Mouse (Mus musculus) monocyte, adult 5-6 weeks (primary cell): ENCODE results near the gene Gnb3. TPM values are rescaled to one million over a fixed set of nuclear protein-coding genes. Genes with fewer than 3 reads are reported as not detected.
"Not testable (repeated sequence)": the region's sequence is repeated elsewhere in the genome, so short reads cannot be mapped to it uniquely, and the experiment has no call there.

ENCODE experiments used
- ATAC-seq: fragments of 153-309, 156-312 bp; replicated peaks from 2 replicates; pipeline ENCODE4 v1.8.0; 2017; ENCODE audit warnings: mild to moderate bottlenecking; ENCODE audit not compliant: low TSS enrichment, insufficient number of reproducible peaks, severe bottlenecking, poor library complexity, low FRiP score
- total RNA-seq: library from RNA; stranded (forward); fragments of 200-1000, 200-491, 200-594 nt; gene quantifications from 3 replicates; pipeline ENCODE4 v1.2.3, GENCODE M21; 2017

The Gnb3 gene
- total RNA-seq, 1 experiment from 2014 or later = not detected

- no peak for ATAC-seq
Measured at GRCm38 (mm10) chr6:124807986-124808357, 32.1 kb downstream of the Gnb3 start.

DNA sequence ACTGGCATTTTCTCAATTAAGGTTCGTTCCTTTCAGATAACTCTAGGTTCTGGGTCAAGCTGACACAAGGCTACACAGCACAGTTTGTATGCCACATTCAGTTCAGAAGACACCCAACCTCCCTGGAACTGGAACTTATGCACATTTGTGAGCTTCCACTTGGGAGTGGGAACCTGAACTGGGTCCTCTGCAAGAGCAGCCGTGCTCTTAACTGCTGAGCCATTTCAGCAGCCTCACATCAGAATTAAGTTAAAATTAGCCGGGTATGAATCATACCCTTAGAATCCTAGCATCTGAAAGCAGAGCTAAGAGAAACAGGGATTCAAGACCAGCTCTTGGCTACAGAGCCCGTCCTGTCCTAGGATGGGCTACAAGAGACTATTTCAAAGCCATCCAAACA is 32.7 kb downstream of the Gnb3 start:
- no peak for ATAC-seq

- ATAC-seq = no peak
Measured at GRCm38 (mm10) chr6:124806446-124807140, 33.5 kb downstream of the Gnb3 start.

- peak; percentile 83 for ATAC-seq
Measured at GRCm38 (mm10) chr6:124805341-124806321, 34.4 kb downstream of the Gnb3 start.

DNA sequence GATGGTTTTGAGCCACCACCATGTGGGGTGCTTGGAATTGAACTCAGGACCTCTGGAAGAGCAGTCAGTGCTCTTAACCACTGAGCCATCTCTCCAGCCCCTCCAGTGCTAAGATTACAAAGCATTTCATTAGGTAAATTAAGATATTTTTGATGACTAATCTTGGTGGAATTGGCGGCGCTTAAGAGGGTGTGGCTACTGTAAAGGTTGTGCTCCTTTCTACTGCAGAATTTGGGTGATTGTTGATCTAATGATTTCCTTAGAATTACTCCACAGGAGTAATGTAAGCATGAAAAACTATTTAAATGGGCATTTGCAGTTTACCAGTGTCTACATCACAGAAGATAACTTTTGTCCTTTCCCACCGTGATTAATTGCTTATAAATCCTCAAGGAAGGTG is 35.7 kb downstream of the Gnb3 start:
- ATAC-seq = no peak

- not testable (repeated sequence) for ATAC-seq
Measured at GRCm38 (mm10) chr6:124803691-124804090, 36.4 kb downstream of the Gnb3 start.

DNA sequence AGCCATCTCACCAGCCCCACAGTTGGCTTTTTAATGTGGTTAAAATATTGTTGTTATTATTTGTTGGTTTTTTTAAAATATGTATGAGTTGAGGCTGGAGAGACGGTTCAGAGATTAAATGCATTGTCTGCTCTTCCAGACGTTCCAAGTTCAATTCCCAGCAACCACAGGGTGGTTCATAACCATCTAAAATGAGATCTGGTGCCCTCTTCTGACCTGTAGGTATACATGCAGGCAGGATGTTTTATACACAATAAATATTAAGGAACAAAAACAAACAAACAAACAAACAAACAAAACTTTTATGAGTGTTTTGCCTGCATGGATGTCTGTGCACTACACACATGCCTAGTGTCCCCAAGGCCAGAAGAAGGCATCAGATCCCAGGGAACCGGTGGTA is 37.0 kb downstream of the Gnb3 start:
- ATAC-seq = no peak

- not testable (repeated sequence) for ATAC-seq
Measured at GRCm38 (mm10) chr6:124802400-124802799, 37.7 kb downstream of the Gnb3 start.

DNA sequence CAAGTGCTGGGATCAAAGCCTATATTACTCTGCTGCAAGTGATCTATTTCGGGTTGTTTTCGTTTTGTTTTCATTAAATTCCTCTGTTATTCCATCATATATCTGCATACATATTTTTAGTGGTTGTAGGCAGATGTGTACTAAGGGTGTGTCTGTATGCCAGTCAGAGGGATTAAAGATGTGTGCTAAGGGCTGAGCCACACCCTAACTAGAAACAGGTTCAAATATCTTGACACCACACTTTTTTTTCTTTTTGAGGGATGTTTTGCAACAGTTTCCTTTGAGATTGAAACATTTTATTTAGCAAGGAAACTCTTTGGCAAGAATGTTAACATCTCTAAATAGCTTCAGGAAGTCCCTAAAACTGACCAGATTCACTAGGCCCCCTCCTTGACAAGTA is 43.9 kb downstream of the Gnb3 start:
- no peak for ATAC-seq

DNA sequence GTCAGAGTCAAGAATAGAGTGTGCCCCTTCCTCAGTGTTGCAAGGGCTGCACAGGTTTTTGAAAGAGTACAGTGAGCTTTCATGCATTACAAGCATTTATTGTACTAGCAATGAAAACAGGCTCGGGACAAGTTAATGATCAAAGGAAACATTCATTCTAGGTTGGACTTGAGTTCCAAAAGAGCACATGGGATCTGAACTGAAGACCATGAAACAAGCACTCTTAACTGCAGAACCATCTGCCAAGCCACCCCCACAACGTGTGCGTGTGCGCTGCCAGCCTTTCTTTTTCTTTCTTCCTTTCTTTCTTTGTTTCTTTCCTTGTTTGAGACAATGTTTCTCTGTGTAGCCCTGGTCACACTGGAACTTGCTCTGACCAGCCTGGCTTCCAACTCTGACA is 44.3 kb downstream of the Gnb3 start:
- ATAC-seq = no peak

DNA sequence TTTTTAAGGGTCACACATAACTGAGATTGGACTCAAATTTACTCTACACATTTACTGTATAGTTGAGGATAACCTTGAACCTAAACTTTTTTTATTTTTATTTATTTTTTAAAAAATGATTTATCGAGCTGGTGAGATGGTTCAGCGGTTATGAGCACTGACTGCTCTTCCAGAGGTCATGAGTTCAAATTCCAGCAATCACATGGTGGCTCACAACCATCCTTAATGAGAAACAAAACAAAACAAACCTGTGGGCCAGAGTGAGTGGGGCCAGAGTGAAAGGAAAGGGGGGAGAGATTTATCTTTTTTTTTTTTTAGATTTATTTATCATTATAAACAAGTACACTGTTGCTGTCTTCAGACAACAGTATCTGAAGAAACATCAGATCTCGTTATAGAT is 48.2 kb downstream of the Gnb3 start:
- no peak for ATAC-seq

DNA sequence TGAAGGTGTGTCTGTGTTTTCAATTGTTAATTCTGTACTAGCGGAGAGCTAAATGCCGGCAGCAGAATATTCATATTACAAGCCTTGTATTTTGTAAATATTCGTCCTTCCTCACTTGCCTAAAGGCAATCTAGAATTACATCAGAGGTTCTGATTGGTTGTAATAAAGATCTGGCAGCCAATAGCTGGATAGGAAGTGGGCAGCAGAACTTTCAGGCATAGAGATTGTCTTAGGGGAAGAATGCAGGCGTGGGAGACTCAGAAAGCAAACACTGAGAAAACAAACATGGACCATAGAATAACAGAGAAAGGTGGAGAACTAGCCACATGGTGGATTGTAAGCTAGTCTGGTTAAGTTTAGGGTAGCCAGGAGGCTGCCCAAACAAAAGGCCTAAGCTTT is 50.0 kb downstream of the Gnb3 start:
- ATAC-seq = no peak

- ATAC-seq = no peak
Measured at GRCm38 (mm10) chr6:124789519-124789918, 50.6 kb downstream of the Gnb3 start.

DNA sequence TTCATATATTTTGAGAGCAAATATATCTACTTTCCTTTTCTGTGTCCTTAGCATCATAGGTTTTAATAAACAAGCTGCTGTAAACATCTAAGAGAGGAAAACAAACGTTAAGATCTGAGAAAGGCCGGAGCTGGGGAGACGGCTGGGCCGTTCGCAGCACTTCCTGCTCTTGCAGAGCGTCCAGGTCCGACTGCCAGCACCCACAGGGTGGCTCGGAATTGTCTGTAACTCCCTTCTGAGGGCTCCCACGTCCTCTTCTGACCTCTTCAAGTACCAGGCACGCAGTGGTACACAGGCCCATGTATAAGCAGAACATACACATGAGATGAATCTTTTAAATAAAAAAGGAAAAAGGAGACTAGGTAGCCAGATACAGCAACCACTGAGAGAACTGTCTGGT is 52.4 kb downstream of the Gnb3 start:
- ATAC-seq = no peak

- ATAC-seq = no peak; the same call in 1 of the 2 replicates
Measured at GRCm38 (mm10) chr6:124786756-124787420, 53.2 kb downstream of the Gnb3 start.

Other genes starting within 250 kb of the Gnb3 start
- not detected in 3 replicates for gene C1s2, start 204.2 kb downstream of the Gnb3 start, total RNA-seq
- gene Lpcat3, start 177.2 kb downstream of the Gnb3 start, total RNA-seq = 18.6 to 29.6 TPM (median 20.8 TPM) in 3 replicates
- 82.8 to 125 TPM (median 86.6 TPM) in 3 replicates for gene Emg1, start 128.1 kb downstream of the Gnb3 start, total RNA-seq
- 123 to 138 TPM (median 126 TPM) in 3 replicates for gene Phb2, start 127.9 kb downstream of the Gnb3 start, total RNA-seq
- 1,360 to 1,911 TPM (median 1,427 TPM) in 3 replicates for gene Ptpn6, start 101.6 kb downstream of the Gnb3 start, total RNA-seq
- 150 to 174 TPM (median 165 TPM) in 3 replicates for gene Grcc10, start 98.9 kb downstream of the Gnb3 start, total RNA-seq
- 0.19 to 0.43 TPM in 2 of 3 replicates, not detected in the other for gene Gm45234, start 84.3 kb downstream of the Gnb3 start, total RNA-seq
- 1.5 to 6.2 TPM in 2 of 3 replicates, not detected in the other for gene Atn1, start 83.8 kb downstream of the Gnb3 start, total RNA-seq
- gene Eno2, start 70.6 kb downstream of the Gnb3 start, total RNA-seq = not detected in 3 replicates
- gene Lrrc23, start 60.5 kb downstream of the Gnb3 start, total RNA-seq = 2.2 TPM in 1 of 3 replicates, not detected in the others
- gene Spsb2, start 31.6 kb downstream of the Gnb3 start, total RNA-seq = 8.2 to 11.2 TPM (median 10.4 TPM) in 3 replicates
- 71.9 to 103 TPM (median 88.6 TPM) in 3 replicates for gene Tpi1, start 26.0 kb downstream of the Gnb3 start, total RNA-seq
- 34.6 to 45.5 TPM (median 35.5 TPM) in 3 replicates for gene Usp5, start 10.8 kb downstream of the Gnb3 start, total RNA-seq
- gene Cdca3, start 10.7 kb downstream of the Gnb3 start, total RNA-seq = 0.32 to 5.8 TPM in 2 of 3 replicates, not detected in the other
- 0.39 TPM in 1 of 3 replicates, not detected in the others for gene P3h3, start 17.5 kb upstream of the Gnb3 start, total RNA-seq
- gene Gpr162, start 23.7 kb upstream of the Gnb3 start, total RNA-seq = 0.38 TPM in 1 of 3 replicates, not detected in the others
- gene Cd4, start 47.9 kb upstream of the Gnb3 start, total RNA-seq = 3.1 to 5.2 TPM (median 4.0 TPM) in 3 replicates
- 0.68 TPM in 1 of 3 replicates, not detected in the others for gene Lag3, start 71.4 kb upstream of the Gnb3 start, total RNA-seq
- 89.3 to 145 TPM (median 115 TPM) in 3 replicates for gene Ptms, start 79.8 kb upstream of the Gnb3 start, total RNA-seq
- gene Mlf2, start 91.1 kb upstream of the Gnb3 start, total RNA-seq = 46.8 to 65.2 TPM (median 56.4 TPM) in 3 replicates
- gene Cops7a, start 125.3 kb upstream of the Gnb3 start, total RNA-seq = 7.6 to 25.6 TPM (median 21.5 TPM) in 3 replicates
- not detected in 3 replicates for gene Pianp, start 156.4 kb upstream of the Gnb3 start, total RNA-seq
- gene Zfp384, start 168.9 kb upstream of the Gnb3 start, total RNA-seq = 26.0 to 44.7 TPM (median 28.6 TPM) in 3 replicates
- gene Ing4, start 199.5 kb upstream of the Gnb3 start, total RNA-seq = 118 to 132 TPM (median 119 TPM) in 3 replicates
- gene Acrbp, start 209.4 kb upstream of the Gnb3 start, total RNA-seq = 5.5 to 20.2 TPM (median 8.3 TPM) in 3 replicates
- 3.1 to 8.7 TPM (median 3.6 TPM) in 3 replicates for gene Lpar5, start 227.6 kb upstream of the Gnb3 start, total RNA-seq